Mouse (Mus musculus) stomach, postnatal 0 days (tissue): ENCODE measurements around the gene Vat1. TPM values are rescaled to one million over a fixed set of nuclear protein-coding genes. Genes with fewer than 3 reads are reported as not detected.
A peak's percentile ranks its signal among the peaks of the same experiment; 100 is the strongest.
"Not testable (repeated sequence)": the region's sequence is repeated elsewhere in the genome, so short reads cannot be mapped to it uniquely, and the experiment has no call there.

Experiments used
- ATAC-seq: fragments of 200-750 bp; cut with Nextera tagmentation; 2 replicates; pipeline ENCODE4 v1.8.0; 2017; ENCODE audit not compliant: low FRiP score, low TSS enrichment
- DNase-seq: peaks from one replicate; pipeline ENCODE4 v3.0.0-alpha.2; 2016; ENCODE audit warnings: low spot score
- H3K27ac ChIP-seq: fragments of 300-500 bp; sonication (generic); replicated peaks from 2 replicates; pipeline ENCODE4 v1.5.1; 2014; ENCODE audit warnings: mild to moderate bottlenecking, control low read depth
- H3K27me3 ChIP-seq: fragments of 300-500 bp; sonication (generic); 2 replicates; pipeline ENCODE4 v1.6.1; 2014; ENCODE audit warnings: low read length; ENCODE audit not compliant: control insufficient read depth, insufficient read depth
- H3K36me3 ChIP-seq: fragments of 300-500 bp; sonication (generic); 2 replicates; pipeline ENCODE4 v1.6.1; 2014; ENCODE audit warnings: low read length, mixed read lengths; ENCODE audit not compliant: control insufficient read depth, insufficient read depth
- H3K4me1 ChIP-seq: fragments of 300-500 bp; sonication (generic); replicated peaks from 2 replicates; pipeline ENCODE4 v1.6.1; 2014; ENCODE audit warnings: antibody characterized with exemption; ENCODE audit not compliant: control insufficient read depth, insufficient read depth
- H3K4me2 ChIP-seq: fragments of 300-500 bp; sonication (generic); replicated peaks from 2 replicates; pipeline ENCODE4 v1.6.1; 2014; ENCODE audit warnings: low read depth, mild to moderate bottlenecking, control low read depth, moderate library complexity
- H3K4me3 ChIP-seq: fragments of 300-500 bp; sonication (generic); 2 replicates; pipeline ENCODE4 v1.5.1; 2014; ENCODE audit warnings: low read depth, low read length, control low read depth
- H3K9ac ChIP-seq: fragments of 300-500 bp; sonication (generic); 2 replicates; pipeline ENCODE4 v1.6.1; 2014; ENCODE audit warnings: mild to moderate bottlenecking, low read length, control low read depth, mixed read lengths
- H3K9me3 ChIP-seq: fragments of 300-500 bp; sonication (generic); 2 replicates; pipeline ENCODE4 v1.6.1; 2016; ENCODE audit warnings: low read length; ENCODE audit not compliant: control insufficient read depth
- CTCF ChIP-seq: IDR thresholded peaks from 2 replicates; pipeline ENCODE4 v1.5.1; 2016; ENCODE audit warnings: antibody characterized with exemption, low read depth, mild to moderate bottlenecking, moderate library complexity
- EP300 ChIP-seq: optimal IDR thresholded peaks from 2 replicates; pipeline ENCODE3; 2016; ENCODE audit warnings: antibody characterized with exemption
- WGBS: fragments of 180-500 bp; shearing (Covaris S2); extraction: QIAGEN DNeasy Blood & Tissue Kit; methylation state at CpG from one replicate; pipeline ENCODE4 v1.1.7; 2014; 5-methylcytosine and 5-hydroxymethylcytosine counted together
- polyA plus RNA-seq: library from polyadenylated mRNA; unstranded; fragments of >200 nt; fragmentation: Nextera tagmentation; extraction: Ambion mirVana; gene quantifications from 2 replicates; pipeline ENCODE4 v1.2.1, GENCODE M21; 2015

Gene Vat1
- polyA plus RNA-seq, 1 experiment from 2014 or later = 63.4 TPM

DNA sequence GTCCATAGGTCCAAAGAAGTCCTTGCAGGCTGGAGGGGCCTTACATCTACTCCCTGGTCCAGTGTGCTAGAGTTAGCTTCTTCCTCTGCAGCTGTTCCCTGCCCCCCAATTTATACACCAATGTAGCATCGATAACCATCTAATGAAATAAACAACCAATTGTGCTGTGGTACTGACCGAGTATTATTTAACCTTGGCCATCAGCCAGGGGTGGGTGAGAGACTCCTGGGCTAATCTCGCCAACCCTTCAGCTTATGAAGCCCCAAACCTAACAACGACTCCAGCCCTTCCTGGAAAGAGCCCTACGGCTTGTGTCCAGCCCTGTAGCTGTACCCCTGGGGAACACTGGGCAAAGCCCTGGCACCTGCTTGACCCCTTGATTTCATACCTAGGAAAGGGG is 8.3 kb upstream of the Vat1 start:
- no peaks in the 10 kb centered on the region for H3K9me3 ChIP-seq
- H3K4me2 ChIP-seq = no peak overlapping the region
- no peaks in the 10 kb centered on the region for H3K27me3 ChIP-seq
- DNase-seq (no peak), ATAC-seq (no peak)
- no peak overlapping the region for H3K9ac ChIP-seq
- no peak overlapping the region for H3K4me3 ChIP-seq
- no peak overlapping the region for H3K27ac ChIP-seq
- H3K36me3 ChIP-seq = no peaks in the 10 kb centered on the region
- 58% methylated on average over 5 of the region's 5 CpGs for WGBS
- TF ChIP-seq CTCF = no peak
- no peak for TF ChIP-seq EP300
- H3K4me1 ChIP-seq = no peaks in the 10 kb centered on the region

DNA sequence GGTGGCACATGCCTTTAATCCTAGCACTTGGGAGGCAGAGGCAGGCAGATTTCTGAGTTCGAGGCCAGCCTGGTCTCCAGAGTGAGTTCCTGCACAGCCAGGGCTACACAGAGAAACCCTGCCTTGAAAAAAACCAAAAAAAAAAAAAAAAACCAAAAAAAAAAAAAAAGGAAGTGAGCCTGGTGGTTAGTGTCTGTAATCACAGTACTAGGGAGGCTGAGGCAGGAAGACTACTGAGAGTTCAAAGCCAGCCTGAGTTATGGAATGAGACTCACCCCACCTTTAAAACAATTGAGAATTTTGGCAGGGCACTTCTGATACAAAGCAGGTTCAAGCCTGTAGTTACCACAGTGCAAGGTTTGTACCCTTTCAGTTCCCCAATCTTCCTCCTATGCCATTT is 7.7 kb upstream of the Vat1 start:
- H3K9me3 ChIP-seq, H3K27ac ChIP-seq: not testable (repeated sequence)
- WGBS = 65% methylated on average over 1 of the region's 1 CpGs

DNA sequence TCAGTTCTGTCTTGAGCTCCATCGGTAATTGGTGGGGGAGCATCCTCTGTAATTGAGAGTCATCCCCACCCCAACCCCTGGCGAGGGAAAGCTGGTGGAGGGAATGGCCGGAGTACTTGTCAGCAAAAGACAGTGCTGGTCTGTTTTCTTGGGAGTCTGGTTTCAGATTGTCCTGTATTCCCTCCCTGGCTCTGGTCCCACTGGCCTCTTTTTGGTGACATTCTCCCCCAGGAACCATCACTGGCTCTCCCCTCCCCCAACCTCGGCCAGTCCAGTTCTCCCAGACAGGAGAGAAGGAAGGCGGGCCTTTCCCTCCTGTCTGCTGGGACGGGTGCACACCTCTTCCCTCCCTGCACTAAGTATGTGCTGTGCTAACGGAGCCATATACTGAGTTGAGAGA is 6.3 kb upstream of the Vat1 start:
- H3K4me1 ChIP-seq = no peaks in the 10 kb centered on the region; the same call in 1 of the 2 replicates
- WGBS = 55% methylated on average over 7 of the region's 7 CpGs
- DNase-seq = no peak
- H3K4me2 ChIP-seq = no peak overlapping the region
- ATAC-seq = no peak
- H3K36me3 ChIP-seq = no peaks in the 10 kb centered on the region
- no peak overlapping the region for H3K9ac ChIP-seq
- H3K9me3 ChIP-seq = no peaks in the 10 kb centered on the region
- H3K27ac ChIP-seq = no peak overlapping the region
- no peaks in the 10 kb centered on the region for H3K27me3 ChIP-seq
- H3K4me3 ChIP-seq = no peak overlapping the region
- TF ChIP-seq CTCF (no peak), EP300 (no peak)

More for the DNA sequence above, 7.7 kb upstream of the Vat1 start:
- H3K4me2 ChIP-seq, H3K9ac ChIP-seq, H3K4me1 ChIP-seq, DNase-seq, ATAC-seq, H3K4me3 ChIP-seq, H3K36me3 ChIP-seq, H3K27me3 ChIP-seq: not testable (repeated sequence)

DNA sequence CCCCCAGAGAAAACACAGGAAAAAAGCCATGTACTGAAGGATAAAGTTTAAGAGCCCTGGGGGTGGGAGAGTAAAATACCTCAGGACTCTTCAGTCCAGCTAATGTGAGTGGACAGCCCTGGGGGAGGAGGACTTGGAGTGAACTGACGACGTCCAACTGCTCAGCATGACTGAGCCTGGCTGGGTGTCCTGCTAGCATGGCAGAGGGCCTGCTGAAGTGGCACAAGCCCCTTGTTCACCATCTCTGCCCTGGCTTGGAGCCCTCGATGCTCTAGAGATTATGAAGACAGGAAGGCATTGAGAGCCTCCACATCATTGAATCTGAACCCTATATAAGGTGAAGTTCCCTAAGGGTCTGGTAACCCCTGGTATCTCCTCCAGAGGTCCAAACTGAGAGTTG is 5.9 kb upstream of the Vat1 start:
- no peak for DNase-seq
- WGBS = 64% methylated on average over 3 of the region's 3 CpGs
- Histone ChIP-seq H3K9ac (no peak overlapping the region), H3K4me2 (no peak overlapping the region), H3K36me3 (no peaks in the 10 kb centered on the region), H3K27ac (no peak overlapping the region), H3K27me3 (no peaks in the 10 kb centered on the region), H3K4me3 (no peak overlapping the region), H3K4me1 (no peaks in the 10 kb centered on the region; the same call in 1 of the 2 replicates), H3K9me3 (no peaks in the 10 kb centered on the region)
- TF ChIP-seq CTCF (no peak), EP300 (no peak)
- ATAC-seq = no peak

DNA sequence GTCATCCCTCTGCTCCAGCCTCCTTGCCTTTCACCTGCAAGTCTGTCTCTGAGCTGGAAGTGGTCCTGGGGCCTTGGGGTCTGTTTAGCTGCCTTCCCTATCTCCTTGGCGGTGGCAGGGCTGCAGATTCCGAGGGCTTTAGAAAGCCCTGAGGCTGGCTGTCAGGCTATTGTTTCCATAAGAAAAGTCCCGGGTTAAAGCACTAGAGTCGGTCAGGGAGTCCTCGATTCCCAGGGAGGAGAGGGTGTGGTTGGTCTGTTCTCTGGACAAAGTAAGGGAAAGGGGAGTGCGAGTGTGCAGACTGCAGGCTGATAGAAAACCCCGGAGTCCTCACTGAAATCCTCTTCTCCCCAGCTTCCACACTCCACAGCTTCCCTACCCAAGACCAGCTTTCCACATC is 4.2 kb upstream of the Vat1 start:
- ATAC-seq (no peak), DNase-seq (no peak)
- WGBS = 43% methylated on average over 7 of the region's 7 CpGs
- Histone ChIP-seq H3K4me2 (no peak overlapping the region), H3K9ac (no peak overlapping the region), H3K36me3 (no peaks in the 10 kb centered on the region), H3K27me3 (no peaks in the 10 kb centered on the region), H3K4me1 (no peaks in the 10 kb centered on the region; the same call in 1 of the 2 replicates), H3K4me3 (no peak overlapping the region), H3K27ac (no peak overlapping the region), H3K9me3 (no peaks in the 10 kb centered on the region)
- no peak for TF ChIP-seq CTCF
- no peak for TF ChIP-seq EP300

DNA sequence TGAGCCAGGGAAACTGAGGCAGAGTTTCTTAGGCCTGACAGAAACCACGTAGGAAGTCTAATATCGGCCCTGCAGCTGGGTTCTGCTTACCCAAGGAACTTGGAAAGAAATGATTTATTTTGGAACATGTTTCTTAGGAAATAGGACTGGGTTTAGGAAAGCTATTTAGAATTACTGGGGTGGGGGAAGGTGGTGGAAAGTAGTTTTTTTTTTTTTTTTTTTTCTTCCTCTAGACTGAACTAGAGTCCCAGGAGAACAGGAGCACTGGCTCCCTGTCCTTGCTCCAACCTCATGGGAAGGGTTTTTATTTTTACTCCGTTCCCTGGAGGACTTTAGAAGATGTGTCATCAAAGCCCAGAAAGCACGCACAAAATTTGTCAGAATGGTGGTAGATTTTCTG is 3.1 kb upstream of the Vat1 start:
- Histone ChIP-seq H3K4me3 (no peak overlapping the region), H3K9ac (no peak overlapping the region), H3K27me3 (no peaks in the 10 kb centered on the region), H3K36me3 (no peaks in the 10 kb centered on the region), H3K9me3 (no peaks in the 10 kb centered on the region), H3K4me2 (peak overlapping the region; percentile 95), H3K27ac (no peak overlapping the region), H3K4me1 (peaks cover 4% of the 10 kb centered on the region)
- WGBS = 57% methylated on average over 4 of the region's 4 CpGs
- ATAC-seq = no peak
- TF ChIP-seq EP300 = no peak
- no peak for TF ChIP-seq CTCF
- DNase-seq = no peak
